Mouse (Mus musculus): ENCODE measurements at regions not wholly inside any gene's neighbourhood (a gene's known extent, or its start where the extent isn't known, plus 50 kb on each side); places are given as distances from the start of the nearest gene placed in this dataset.

- DNase-seq (ENCODE audit: extremely low spot score in 1 of 2, low spot score in 2 of 2): peak in 1 of 2 experiments; percentile 54
- intact Hi-C loops (cut with DNase I): loop anchor here (5.0 kb wide), 1 partner anchor 129 kb away; no protein-coding TSS in a partner anchor
Observed at GRCm38 (mm10) chr5:103335916-103336688, 88.9 kb upstream of the Ptpn13 start.

- no peak for DNase-seq (ENCODE audit: extremely low spot score in 1 of 2, low spot score in 2 of 2)
- intact Hi-C loops (cut with DNase I): loop anchor here (10.0 kb wide), 1 partner anchor 302 kb away; no protein-coding TSS in a partner anchor
Observed at GRCm38 (mm10) chr5:103326412-103326811, 98.6 kb upstream of the Ptpn13 start.

GRCm38 (mm10) chr5:103320341-103320740 lies 104.7 kb upstream of the Ptpn13 start:
- no peak for DNase-seq (ENCODE audit: extremely low spot score in 1 of 2, low spot score in 2 of 2)
- intact Hi-C loops (cut with DNase I): loop anchor here (5.0 to 10.0 kb wide), 2 partner anchors 103 to 296 kb away; no protein-coding TSS in a partner anchor

GRCm38 (mm10) chr5:103309806-103310525 lies 98.8 kb upstream of the Mapk10 start:
- DNase-seq (ENCODE audit: extremely low spot score in 1 of 2, low spot score in 2 of 2): no peak

GRCm38 (mm10) chr5:103305716-103306447 lies 94.7 kb upstream of the Mapk10 start:
- DNase-seq (ENCODE audit: extremely low spot score in 1 of 2, low spot score in 2 of 2): no peak
- intact Hi-C loops (cut with DNase I): no loop called here

More at GRCm38 (mm10) chr5:103309806-103310525, 98.8 kb upstream of the Mapk10 start:
- intact Hi-C loops (cut with DNase I): no loop called here

- intact Hi-C loops (cut with DNase I): no loop called here
Observed at GRCm38 (mm10) chr5:103304975-103305374, 93.8 kb upstream of the Mapk10 start.

GRCm38 (mm10) chr5:103302744-103303143 lies 91.6 kb upstream of the Mapk10 start:
- no peak for DNase-seq (ENCODE audit: extremely low spot score in 1 of 2, low spot score in 2 of 2)
- intact Hi-C loops (cut with DNase I): no loop called here

More at GRCm38 (mm10) chr5:103304975-103305374, 93.8 kb upstream of the Mapk10 start:
- DNase-seq (ENCODE audit: extremely low spot score in 1 of 2, low spot score in 2 of 2): no peak

- intact Hi-C loops (cut with DNase I): no loop called here
- no peak for DNase-seq (ENCODE audit: extremely low spot score in 1 of 2, low spot score in 2 of 2)
Observed at GRCm38 (mm10) chr5:103301303-103301702, 90.2 kb upstream of the Mapk10 start.

GRCm38 (mm10) chr5:103293953-103294352 lies 82.8 kb upstream of the Mapk10 start:
- no peak for DNase-seq (ENCODE audit: extremely low spot score in 1 of 2, low spot score in 2 of 2)
- intact Hi-C loops (cut with DNase I): no loop called here

- intact Hi-C loops (cut with DNase I): no loop called here
- DNase-seq (ENCODE audit: extremely low spot score in 1 of 2, low spot score in 2 of 2): no peak
Observed at GRCm38 (mm10) chr5:103291691-103292090, 80.6 kb upstream of the Mapk10 start.

- intact Hi-C loops (cut with DNase I): no loop called here
Observed at GRCm38 (mm10) chr5:103291219-103291618, 80.1 kb upstream of the Mapk10 start.

GRCm38 (mm10) chr5:103269206-103269605 lies 58.1 kb upstream of the Mapk10 start:
- no peak for DNase-seq (ENCODE audit: extremely low spot score in 1 of 2, low spot score in 2 of 2)
- intact Hi-C loops (cut with DNase I): no loop called here

More at GRCm38 (mm10) chr5:103291219-103291618, 80.1 kb upstream of the Mapk10 start:
- no peak for DNase-seq (ENCODE audit: extremely low spot score in 1 of 2, low spot score in 2 of 2)

GRCm38 (mm10) chr5:103264903-103265302 lies 53.8 kb upstream of the Mapk10 start:
- DNase-seq (ENCODE audit: extremely low spot score in 1 of 2, low spot score in 2 of 2): no peak
- intact Hi-C loops (cut with DNase I): no loop called here

- intact Hi-C loops (cut with DNase I): no loop called here
- peak; percentile 11 to 59 for DNase-seq (ENCODE audit: extremely low spot score in 1 of 2, low spot score in 2 of 2)
Observed at GRCm38 (mm10) chr5:103261406-103261805, 50.3 kb upstream of the Mapk10 start.

Data from left cerebral cortex, postnatal 10 days (tissue).